Mouse (Mus musculus) CH12.LX (cell line): ENCODE data around the gene Wnt3a. TPM values are rescaled to one million over a fixed set of nuclear protein-coding genes. Genes with fewer than 3 reads are reported as not detected.

Experiments
- DNase-seq: peaks from one replicate; pipeline ENCODE4 v3.0.0-alpha.2; 2013; ENCODE audit errors: extremely low read depth
- H3K27ac ChIP-seq: 2 replicates; pipeline ENCODE4 v1.5.1; 2012; ENCODE audit warnings: low read depth, mild to moderate bottlenecking, control low read depth, moderate library complexity; ENCODE audit not compliant: insufficient read depth
- H3K27me3 ChIP-seq: replicated peaks from 2 replicates; pipeline ENCODE3; 2012; ENCODE audit warnings: inconsistent platforms
- H3K36me3 ChIP-seq, 2 experiments: replicated peaks in 1 of 2; 2 replicates each; pipeline versions ENCODE3 to v1.6.1; 2012; ENCODE audit warnings: inconsistent platforms in 1 of 2, low read length in 1 of 2, mild to moderate bottlenecking in 1 of 2, mixed read lengths in 1 of 2, moderate library complexity in 1 of 2; ENCODE audit not compliant: control insufficient read depth in 1 of 2, insufficient read depth in 1 of 2
- H3K4me1 ChIP-seq, 2 experiments: 2 replicates each; pipeline ENCODE4 v1.6.1; 2012; ENCODE audit warnings: inconsistent platforms in 1 of 2, moderate library complexity in 1 of 2; ENCODE audit not compliant: insufficient read depth in 2 of 2, control insufficient read depth in 1 of 2
- H3K4me2 ChIP-seq: 2 replicates; pipeline ENCODE4 v1.6.1; 2012; ENCODE audit warnings: low read depth, mild to moderate bottlenecking, control low read depth; ENCODE audit not compliant: poor library complexity, insufficient read depth, severe bottlenecking
- H3K4me3 ChIP-seq, 3 experiments: fragments of 150-350 bp in 1 of 3; sonication (generic) in 1 of 3; replicated peaks in 1 of 3; 2 replicates each; pipeline versions ENCODE3 to v1.5.1; 2011 to 2012; ENCODE audit warnings: low read depth in 2 of 3, low read length in 2 of 3, mild to moderate bottlenecking in 2 of 3, moderate library complexity in 2 of 3, control low read depth in 1 of 3, improper control_type of control experiment in 1 of 3, inconsistent platforms in 1 of 3, mixed read lengths in 1 of 3; ENCODE audit not compliant: poor library complexity in 1 of 3
- H3K79me2 ChIP-seq: replicated peaks from 2 replicates; pipeline ENCODE4 v1.6.1; 2012; ENCODE audit warnings: mild to moderate bottlenecking, moderate library complexity; ENCODE audit not compliant: control insufficient read depth, poor library complexity, insufficient read depth, severe bottlenecking; ENCODE audit errors: extremely low read depth
- H3K9ac ChIP-seq: 2 replicates; pipeline ENCODE4 v1.6.1; 2012; ENCODE audit warnings: low read depth, mild to moderate bottlenecking, control low read depth, moderate library complexity; ENCODE audit not compliant: insufficient read depth
- H3K9me3 ChIP-seq: replicated peaks from 2 replicates; pipeline ENCODE3; 2012; ENCODE audit warnings: low read length, inconsistent platforms, mixed read lengths
- GABPA ChIP-seq: IDR thresholded peaks from 2 replicates; pipeline ENCODE4 v1.6.1; 2012; ENCODE audit warnings: low read depth, low read length, improper control_type of control experiment, inconsistent platforms; ENCODE audit not compliant: insufficient replicate concordance
- KAT2A ChIP-seq: IDR thresholded peaks from 2 replicates; pipeline ENCODE4 v1.6.1; 2012; ENCODE audit warnings: low read length, improper control_type of control experiment, inconsistent platforms; ENCODE audit not compliant: insufficient replicate concordance
- NELFE ChIP-seq: IDR thresholded peaks from 2 replicates; pipeline ENCODE4 v1.6.1; 2011; ENCODE audit warnings: low read depth, low read length, improper control_type of control experiment
- UBTF ChIP-seq: IDR thresholded peaks from 2 replicates; pipeline ENCODE4 v1.6.1; 2012; ENCODE audit warnings: low read depth, mild to moderate bottlenecking, inconsistent platforms, low read length, improper control_type of control experiment, moderate library complexity
- ZMIZ1 ChIP-seq: IDR thresholded peaks from 2 replicates; pipeline ENCODE4 v1.6.1; 2012; ENCODE audit warnings: low read depth, mild to moderate bottlenecking, inconsistent platforms, low read length, improper control_type of control experiment
- dilution Hi-C: fragments of 300-500 bp; cut with MboI; formaldehyde crosslinking; loops from 2 replicates; pipeline ENCODE4 v1.14.3; 2020; ENCODE audit warnings: low sequenced_read_pairs; ENCODE audit not compliant: extremely low pct_unique_long_range_greater_than_20kb, extremely low pct_ligation_motif_present
- in situ Hi-C: fragments of 300-500 bp; cut with MboI; formaldehyde crosslinking; loops from 3 replicates; pipeline ENCODE4 v1.14.3; 2019; ENCODE audit warnings: low sequenced_read_pairs, low pct_ligation_motif_present, low pct_unique_long_range_greater_than_20kb, mixed read lengths
- polyA plus RNA-seq: library from polyadenylated mRNA; unstranded; fragments of >175 nt; gene quantifications from 2 replicates; pipeline ENCODE4 v1.2.1, GENCODE M21; 2012; ENCODE audit warnings: low read depth; ENCODE audit not compliant: insufficient read length
- total RNA-seq, 2 experiments: library from RNA; depleted of rRNA; stranded (reverse); fragments of 300-350 nt in 1 of 2; fragments of >200 nt in 1 of 2; gene quantifications; 2 replicates each; pipeline ENCODE4 v1.2.3; 2012 to 2014

Gene Wnt3a
- total and polyA plus RNA-seq, 3 experiments: not detected

DNA sequence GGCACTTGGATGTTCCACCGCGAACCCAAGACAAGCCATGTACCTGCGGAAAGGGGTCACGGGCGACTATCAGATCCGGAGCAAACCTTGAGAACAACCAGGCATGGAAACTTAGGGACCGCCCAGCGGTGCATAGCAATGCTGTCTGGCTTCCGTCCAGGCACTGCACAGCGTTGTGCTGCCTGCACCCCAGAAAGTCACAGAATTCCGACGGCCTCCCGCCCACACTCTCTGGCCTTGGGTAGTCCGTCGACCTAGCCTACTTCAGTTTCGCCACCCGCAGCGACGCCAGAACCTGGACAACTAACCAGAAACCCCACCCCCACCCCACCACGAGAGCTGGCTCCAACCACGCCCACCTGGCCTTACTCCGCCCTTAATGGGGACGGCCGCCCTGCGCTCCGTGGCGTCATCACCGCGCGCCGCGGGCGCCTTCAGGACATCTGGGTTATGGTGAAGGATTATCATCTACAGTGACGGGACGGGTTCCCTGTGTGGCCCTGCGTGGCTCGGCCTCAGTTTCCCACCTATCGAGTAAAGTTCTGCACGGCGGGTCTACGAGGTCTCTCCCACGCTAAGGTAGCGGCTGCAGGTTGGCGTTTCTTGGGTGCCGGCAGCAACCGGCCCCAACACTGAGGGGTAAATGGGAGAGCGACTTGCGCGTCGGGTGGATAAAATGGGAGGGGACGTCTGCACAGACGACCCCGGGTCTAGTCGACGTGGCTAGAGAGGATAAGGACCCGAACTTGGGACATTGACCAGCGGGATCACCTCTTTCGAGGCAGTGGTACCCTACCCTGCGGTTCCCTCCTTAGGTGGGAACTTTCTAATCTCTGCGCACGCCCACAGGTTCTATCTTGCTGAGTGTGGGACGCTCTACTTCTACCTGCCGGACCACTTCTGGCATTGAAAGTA is 88.2 kb downstream of the Wnt3a start, which contains the start of gene Mrpl55 (continued):
- no peak; the same call in 1 of the 2 replicates for TF ChIP-seq GABPA

DNA sequence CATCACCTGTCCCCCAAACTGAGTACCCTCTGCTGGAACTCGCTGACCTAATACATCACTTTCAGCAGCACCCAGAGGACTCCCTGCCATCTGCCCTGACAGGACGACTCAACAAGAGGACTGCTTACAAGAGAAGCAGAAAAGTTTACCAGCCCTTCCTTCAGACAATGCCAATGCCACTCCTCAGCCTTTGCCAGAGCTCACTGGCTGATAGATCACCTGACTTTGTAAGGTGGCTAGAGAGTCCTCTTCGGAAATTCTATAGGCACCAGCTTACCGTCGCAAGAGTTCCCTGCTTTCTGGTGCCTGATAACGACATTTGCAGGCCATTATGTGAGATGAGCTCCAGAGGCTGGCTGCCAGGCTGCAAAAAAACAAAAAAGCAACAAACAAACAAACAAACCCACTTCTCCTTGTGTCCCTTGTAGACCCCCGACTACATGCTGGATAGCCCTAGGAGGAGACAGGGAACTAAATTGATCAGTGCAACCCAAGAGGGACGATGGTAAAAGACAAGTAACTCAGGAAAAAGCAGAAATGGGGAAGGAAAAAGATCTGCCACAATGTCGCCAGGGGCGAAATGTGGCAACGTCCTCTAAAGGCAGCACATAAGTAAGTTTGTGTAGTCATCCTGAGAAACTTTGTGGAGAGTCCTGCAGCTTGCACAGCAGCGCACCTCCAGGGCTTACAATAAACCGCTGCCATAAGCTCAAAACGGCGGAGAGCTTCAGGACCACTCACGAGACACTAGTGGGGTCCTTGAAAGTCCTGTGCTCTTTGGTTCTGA is 89.1 kb downstream of the Wnt3a start:
- Histone ChIP-seq H3K4me1 (peaks cover 4 to 18% of the 10 kb centered on the region in 2 experiments), H3K4me2 (peak overlapping the region; percentile 77), H3K27me3 (no peaks in the 10 kb centered on the region), H3K36me3 (peaks cover 23 to 46% of the 10 kb centered on the region in 2 experiments), H3K9me3 (no peaks in the 10 kb centered on the region), H3K27ac (no peak overlapping the region)
- DNase-seq: peak; percentile 50
- in situ Hi-C loops: loop anchor here (5.0 kb wide), 1 partner anchor 34 kb away; no protein-coding TSS in a partner anchor
- dilution Hi-C loops: no loop called here
- TF ChIP-seq KAT2A (no peak), UBTF (no peak), ZMIZ1 (no peak), NELFE (no peak)
- TF ChIP-seq, all 38 proteins: peak for 0
- Histone ChIP-seq H3K9ac (peak overlapping the region; percentile 67), H3K79me2 (peaks cover 6% of the 10 kb centered on the region), H3K4me3 (peak overlapping the region; percentile 68 to 99 (median 77))

Other genes starting within 250 kb of the Wnt3a start
- 0.13 and 0.17 TPM in 2 replicates for gene Obscn, start 154.3 kb downstream of the Wnt3a start, total RNA-seq (2012; rRNA removed)
- 0.08 and 0.13 TPM in 2 replicates for gene Obscn, start 154.3 kb downstream of the Wnt3a start, total RNA-seq (2014; rRNA removed)
- gene Obscn, start 154.3 kb downstream of the Wnt3a start, polyA plus RNA-seq: 0.09 and 0.14 TPM in 2 replicates
- gene Iba57, start 127.0 kb downstream of the Wnt3a start, total RNA-seq (2012; rRNA removed): 7.5 and 7.9 TPM in 2 replicates
- gene Iba57, start 127.0 kb downstream of the Wnt3a start, total RNA-seq (2014; rRNA removed): 3.6 and 4.0 TPM in 2 replicates
- 4.6 and 5.1 TPM in 2 replicates for gene Iba57, start 127.0 kb downstream of the Wnt3a start, polyA plus RNA-seq
- 0.08 TPM in 1 of 2 replicates, not detected in the other for gene Gjc2, start 107.5 kb downstream of the Wnt3a start, total RNA-seq (2012; rRNA removed)
- 0.13 TPM in 1 of 2 replicates, not detected in the other for gene Gjc2, start 107.5 kb downstream of the Wnt3a start, total RNA-seq (2014; rRNA removed)
- gene Gjc2, start 107.5 kb downstream of the Wnt3a start, polyA plus RNA-seq: not detected in 2 replicates
- 148 and 149 TPM in 2 replicates for gene Guk1, start 98.5 kb downstream of the Wnt3a start, total RNA-seq (2012; rRNA removed)
- 130 and 148 TPM in 2 replicates for gene Guk1, start 98.5 kb downstream of the Wnt3a start, total RNA-seq (2014; rRNA removed)
- 111 and 139 TPM in 2 replicates for gene Guk1, start 98.5 kb downstream of the Wnt3a start, polyA plus RNA-seq
- 74.4 and 80.4 TPM in 2 replicates for gene Mrpl55, start 88.3 kb downstream of the Wnt3a start, total RNA-seq (2012; rRNA removed)
- 81.1 and 92.9 TPM in 2 replicates for gene Mrpl55, start 88.3 kb downstream of the Wnt3a start, total RNA-seq (2014; rRNA removed)
- gene Mrpl55, start 88.3 kb downstream of the Wnt3a start, polyA plus RNA-seq: 72.0 and 88.2 TPM in 2 replicates
- 15.3 and 18.2 TPM in 2 replicates for gene 2310033P09Rik, start 82.4 kb downstream of the Wnt3a start, total RNA-seq (2012; rRNA removed)
- 7.9 and 8.6 TPM in 2 replicates for gene 2310033P09Rik, start 82.4 kb downstream of the Wnt3a start, total RNA-seq (2014; rRNA removed)
- 44.1 and 50.2 TPM in 2 replicates for gene 2310033P09Rik, start 82.4 kb downstream of the Wnt3a start, polyA plus RNA-seq
- gene Arf1, start 62.5 kb downstream of the Wnt3a start, total RNA-seq (2012; rRNA removed): 509 and 590 TPM in 2 replicates
- gene Arf1, start 62.5 kb downstream of the Wnt3a start, total RNA-seq (2014; rRNA removed): 475 and 498 TPM in 2 replicates
- 680 and 733 TPM in 2 replicates for gene Arf1, start 62.5 kb downstream of the Wnt3a start, polyA plus RNA-seq
- gene Wnt9a, start 16.2 kb upstream of the Wnt3a start, total RNA-seq (2012; rRNA removed): not detected in 2 replicates
- gene Wnt9a, start 16.2 kb upstream of the Wnt3a start, total RNA-seq (2014; rRNA removed): not detected in 2 replicates
- gene Wnt9a, start 16.2 kb upstream of the Wnt3a start, polyA plus RNA-seq: not detected in 2 replicates
- not detected in 2 replicates for gene Prss38, start 84.9 kb upstream of the Wnt3a start, total RNA-seq (2012; rRNA removed)
- not detected in 2 replicates for gene Prss38, start 84.9 kb upstream of the Wnt3a start, total RNA-seq (2014; rRNA removed)
- not detected in 2 replicates for gene Prss38, start 84.9 kb upstream of the Wnt3a start, polyA plus RNA-seq
- gene Jmjd4, start 159.3 kb upstream of the Wnt3a start, total RNA-seq (2012; rRNA removed): 10.2 and 14.0 TPM in 2 replicates
- gene Jmjd4, start 159.3 kb upstream of the Wnt3a start, total RNA-seq (2014; rRNA removed): 9.5 and 9.6 TPM in 2 replicates
- 14.3 and 15.7 TPM in 2 replicates for gene Jmjd4, start 159.3 kb upstream of the Wnt3a start, polyA plus RNA-seq
- gene Snap47, start 160.4 kb upstream of the Wnt3a start, total RNA-seq (2012; rRNA removed): 81.8 and 101 TPM in 2 replicates
- gene Snap47, start 160.4 kb upstream of the Wnt3a start, total RNA-seq (2014; rRNA removed): 101 and 102 TPM in 2 replicates
- 93.9 and 95.9 TPM in 2 replicates for gene Snap47, start 160.4 kb upstream of the Wnt3a start, polyA plus RNA-seq
- gene Zfp867, start 181.7 kb upstream of the Wnt3a start, total RNA-seq (2012; rRNA removed): 4.1 and 4.9 TPM in 2 replicates
- gene Zfp867, start 181.7 kb upstream of the Wnt3a start, total RNA-seq (2014; rRNA removed): 7.1 and 7.2 TPM in 2 replicates
- gene Zfp867, start 181.7 kb upstream of the Wnt3a start, polyA plus RNA-seq: 4.6 and 5.6 TPM in 2 replicates
- gene Zkscan17, start 236.0 kb upstream of the Wnt3a start, total RNA-seq (2012; rRNA removed): 30.6 and 49.9 TPM in 2 replicates
- gene Zkscan17, start 236.0 kb upstream of the Wnt3a start, total RNA-seq (2014; rRNA removed): 8.9 and 9.8 TPM in 2 replicates
- 31.5 and 36.8 TPM in 2 replicates for gene Zkscan17, start 236.0 kb upstream of the Wnt3a start, polyA plus RNA-seq